Mouse (Mus musculus) hindbrain, embryonic 14.5 days (tissue): ENCODE measurements around the gene Fam168a. TPM values are rescaled to one million over a fixed set of nuclear protein-coding genes. Genes with fewer than 3 reads are reported as not detected.

Source experiments
- ATAC-seq: fragments of 200-750 bp; cut with Nextera tagmentation; 2 replicates; pipeline ENCODE4 v1.8.0; 2017; ENCODE audit warnings: moderate number of reproducible peaks, mild to moderate bottlenecking, moderate TSS enrichment, moderate library complexity; ENCODE audit not compliant: low FRiP score
- DNase-seq: peaks from one replicate; pipeline ENCODE4 v3.0.0-alpha.2; 2015; ENCODE audit warnings: low spot score
- H3K27ac ChIP-seq: fragments of 300-500 bp; sonication (generic); 2 replicates; pipeline ENCODE4 v1.5.1; 2014; ENCODE audit warnings: mild to moderate bottlenecking, moderate library complexity
- H3K27me3 ChIP-seq: fragments of 300-500 bp; sonication (generic); 2 replicates; pipeline ENCODE4 v1.6.1; 2014; ENCODE audit warnings: mild to moderate bottlenecking, low read length, mixed read lengths; ENCODE audit not compliant: control insufficient read depth, insufficient read depth
- H3K36me3 ChIP-seq: fragments of 300-500 bp; sonication (generic); replicated peaks from 2 replicates; pipeline ENCODE4 v1.6.1; 2014; ENCODE audit not compliant: control insufficient read depth, insufficient read depth
- H3K4me1 ChIP-seq: fragments of 300-500 bp; sonication (generic); replicated peaks from 2 replicates; pipeline ENCODE4 v1.6.1; 2014; ENCODE audit warnings: antibody characterized with exemption, low read length, mixed read lengths; ENCODE audit not compliant: control insufficient read depth, insufficient read depth
- H3K4me2 ChIP-seq: fragments of 300-500 bp; sonication (generic); replicated peaks from 2 replicates; pipeline ENCODE4 v1.6.1; 2014; ENCODE audit warnings: mild to moderate bottlenecking, moderate library complexity
- H3K4me3 ChIP-seq: fragments of 300-500 bp; sonication (generic); replicated peaks from 2 replicates; pipeline ENCODE4 v1.5.1; 2014; ENCODE audit warnings: mild to moderate bottlenecking, low read length
- H3K9ac ChIP-seq: fragments of 300-500 bp; sonication (generic); 2 replicates; pipeline ENCODE4 v1.6.1; 2014
- H3K9me3 ChIP-seq: fragments of 300-500 bp; sonication (generic); 2 replicates; pipeline ENCODE4 v1.6.1; 2016; ENCODE audit warnings: low read length; ENCODE audit not compliant: control insufficient read depth
- WGBS: fragments of 180-500 bp; shearing (Covaris S2); extraction: QIAGEN DNeasy Blood & Tissue Kit; methylation state at CpG from one replicate; pipeline ENCODE4 v1.1.7; 2014; 5-methylcytosine and 5-hydroxymethylcytosine counted together
- polyA plus RNA-seq: library from polyadenylated mRNA; unstranded; fragments of >200 nt; fragmentation: Nextera tagmentation; extraction: Ambion mirVana; gene quantifications from 2 replicates; pipeline ENCODE4 v1.2.1, GENCODE M21; 2014

Fam168a gene
- polyA plus RNA-seq, 1 experiment from 2014 or later, result 124 TPM

GRCm38 (mm10) chr7:100818401-100819064 is 112.1 kb downstream of the Fam168a start:
- H3K9ac ChIP-seq, result no peak overlapping the region
- no peaks in the 10 kb centered on the region for H3K27me3 ChIP-seq
- no peak for DNase-seq
- no peaks in the 10 kb centered on the region; the same call in 1 of the 2 replicates for H3K4me1 ChIP-seq
- 91% methylated on average over 4 of the region's 4 CpGs for WGBS
- no peak overlapping the region for H3K27ac ChIP-seq
- no peaks in the 10 kb centered on the region for H3K9me3 ChIP-seq
- ATAC-seq, result no peak
- no peak overlapping the region for H3K4me2 ChIP-seq
- H3K36me3 ChIP-seq, result 0 out of 2 replicates have a peak, but pooled peaks cover 3% of the 10 kb centered on the region
- no peak overlapping the region for H3K4me3 ChIP-seq

GRCm38 (mm10) chr7:100824661-100825060 is 118.2 kb downstream of the Fam168a start:
- WGBS, result 95% methylated on average over 3 of the region's 3 CpGs
- no peak for DNase-seq
- Histone ChIP-seq H3K9ac (no peak overlapping the region), H3K27ac (no peak overlapping the region), H3K36me3 (peaks cover 16% of the 10 kb centered on the region), H3K9me3 (no peaks in the 10 kb centered on the region), H3K4me1 (no peaks in the 10 kb centered on the region), H3K4me2 (no peak overlapping the region), H3K27me3 (no peaks in the 10 kb centered on the region), H3K4me3 (no peak overlapping the region)
- no peak for ATAC-seq

- H3K9me3 ChIP-seq, result no peaks in the 10 kb centered on the region
- H3K9ac ChIP-seq, result no peak overlapping the region
- 92% methylated on average over 2 of the region's 2 CpGs for WGBS
- H3K27ac ChIP-seq, result no peak overlapping the region
- H3K4me3 ChIP-seq, result no peak overlapping the region
- H3K4me1 ChIP-seq, result no peaks in the 10 kb centered on the region
- no peak for ATAC-seq
- peaks cover 26% of the 10 kb centered on the region for H3K36me3 ChIP-seq
- no peak for DNase-seq
- no peak overlapping the region for H3K4me2 ChIP-seq
- no peaks in the 10 kb centered on the region for H3K27me3 ChIP-seq
Observed at GRCm38 (mm10) chr7:100828549-100828948, 122.1 kb downstream of the Fam168a start.

- Histone ChIP-seq H3K9me3 (no peaks in the 10 kb centered on the region), H3K4me1 (no peaks in the 10 kb centered on the region), H3K27me3 (no peaks in the 10 kb centered on the region), H3K36me3 (peaks cover 56% of the 10 kb centered on the region), H3K9ac (no peak overlapping the region), H3K27ac (no peak overlapping the region), H3K4me3 (no peak overlapping the region), H3K4me2 (no peak overlapping the region)
- no peak for ATAC-seq
- DNase-seq, result no peak
- WGBS, result 94% methylated on average over 1 of the region's 1 CpGs
Observed at GRCm38 (mm10) chr7:100833859-100834258, 127.4 kb downstream of the Fam168a start.

GRCm38 (mm10) chr7:100835168-100835567 is 128.7 kb downstream of the Fam168a start:
- Histone ChIP-seq H3K9me3 (no peaks in the 10 kb centered on the region), H3K27ac (no peak overlapping the region), H3K9ac (no peak overlapping the region), H3K4me3 (no peak overlapping the region), H3K36me3 (peaks cover 56% of the 10 kb centered on the region), H3K4me2 (no peak overlapping the region), H3K4me1 (no peaks in the 10 kb centered on the region), H3K27me3 (no peaks in the 10 kb centered on the region)
- WGBS, result 97% methylated on average over 7 of the region's 7 CpGs
- no peak for DNase-seq
- no peak for ATAC-seq

GRCm38 (mm10) chr7:100835711-100836110 is 129.3 kb downstream of the Fam168a start:
- no peak for ATAC-seq
- H3K36me3 ChIP-seq, result peaks cover 56% of the 10 kb centered on the region
- H3K4me1 ChIP-seq, result no peaks in the 10 kb centered on the region
- H3K4me3 ChIP-seq, result no peak overlapping the region
- H3K27ac ChIP-seq, result no peak overlapping the region
- no peaks in the 10 kb centered on the region for H3K27me3 ChIP-seq
- DNase-seq, result no peak
- 91% methylated on average over 6 of the region's 6 CpGs for WGBS
- H3K9me3 ChIP-seq, result no peaks in the 10 kb centered on the region
- H3K9ac ChIP-seq, result no peak overlapping the region
- no peak overlapping the region for H3K4me2 ChIP-seq

- Histone ChIP-seq H3K9me3 (no peaks in the 10 kb centered on the region), H3K4me3 (no peak overlapping the region), H3K27me3 (no peaks in the 10 kb centered on the region), H3K9ac (no peak overlapping the region), H3K4me2 (no peak overlapping the region), H3K4me1 (no peaks in the 10 kb centered on the region), H3K27ac (no peak overlapping the region), H3K36me3 (peaks cover 56% of the 10 kb centered on the region)
- ATAC-seq (no peak), DNase-seq (no peak)
- 95% methylated on average over 10 of the region's 10 CpGs for WGBS
Observed at GRCm38 (mm10) chr7:100836657-100837056, 130.2 kb downstream of the Fam168a start.

GRCm38 (mm10) chr7:100837701-100838100 is 131.3 kb downstream of the Fam168a start:
- peaks cover 53% of the 10 kb centered on the region for H3K36me3 ChIP-seq
- no peak overlapping the region for H3K9ac ChIP-seq
- H3K27me3 ChIP-seq, result no peaks in the 10 kb centered on the region
- DNase-seq (no peak), ATAC-seq (no peak)
- H3K4me1 ChIP-seq, result no peaks in the 10 kb centered on the region
- no peak overlapping the region for H3K4me3 ChIP-seq
- no peak overlapping the region for H3K4me2 ChIP-seq
- WGBS, result 52% methylated on average over 1 of the region's 1 CpGs
- H3K9me3 ChIP-seq, result no peaks in the 10 kb centered on the region
- no peak overlapping the region for H3K27ac ChIP-seq

- H3K27me3 ChIP-seq, result no peaks in the 10 kb centered on the region
- no peak for DNase-seq
- peaks cover 35% of the 10 kb centered on the region for H3K36me3 ChIP-seq
- H3K4me1 ChIP-seq, result no peaks in the 10 kb centered on the region
- H3K4me2 ChIP-seq, result no peak overlapping the region
- no peak overlapping the region for H3K27ac ChIP-seq
- no peaks in the 10 kb centered on the region for H3K9me3 ChIP-seq
- H3K4me3 ChIP-seq, result no peak overlapping the region
- no peak overlapping the region for H3K9ac ChIP-seq
- WGBS, result 74% methylated on average over 6 of the region's 6 CpGs
- ATAC-seq, result no peak
Observed at GRCm38 (mm10) chr7:100839632-100840402, 133.4 kb downstream of the Fam168a start.
